Mouse (Mus musculus): ENCODE measurements around the gene Alyref2. TPM values are rescaled to one million over a fixed set of nuclear protein-coding genes. Genes with fewer than 3 reads are reported as not detected.

The Alyref2 gene
- 5.0 TPM for polyA plus RNA-seq (2014; fragmentation: Illumina TruSeq; extraction: RNeasy Lipid Tissue Mini Kit (QIAGEN cat#74804); ENCODE audit: low replicate concordance)

DNA sequence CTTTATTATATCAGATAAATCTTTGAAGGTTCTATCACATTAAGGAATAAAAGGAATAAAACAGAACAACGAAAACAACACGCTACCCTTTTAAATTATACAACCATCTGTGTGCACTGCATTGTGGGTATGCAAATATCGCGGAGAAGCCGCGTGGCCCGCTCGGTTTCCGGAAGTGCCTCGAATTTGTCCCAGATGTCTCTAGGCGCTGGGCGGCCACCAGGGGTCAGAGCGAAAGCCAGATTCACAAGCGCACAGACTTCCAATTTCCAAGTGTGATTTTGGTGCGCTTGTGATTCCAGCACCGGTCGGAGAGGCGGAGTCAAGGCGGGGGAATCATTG lies at the start of gene Alyref2:
Gene Alyref2, plus strand, starts transcription at position 229 of the 342 bp plus-strand sequence.

DNA sequence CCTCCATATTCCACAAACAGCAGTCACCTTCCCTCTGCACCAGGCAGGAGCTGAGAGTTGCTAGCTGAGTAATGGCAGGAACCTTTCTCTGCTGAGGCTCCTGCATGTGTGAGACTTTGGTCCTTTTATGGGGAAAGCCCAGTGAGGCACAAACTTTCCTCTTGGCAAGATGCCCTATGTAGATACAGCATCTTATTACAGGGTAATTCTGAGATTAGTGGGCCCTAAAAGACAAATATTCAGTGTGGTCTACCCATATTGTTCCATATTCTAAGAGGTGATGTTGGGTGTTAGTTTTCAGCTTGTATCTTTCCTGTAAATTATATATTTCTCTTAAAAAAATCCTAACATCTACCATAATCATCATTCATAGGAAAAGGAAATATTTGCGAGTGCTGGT lies 31.9 kb downstream of the Alyref2 start, which contains the start of gene Itln1:
Gene Itln1, minus strand, starts transcription at position 101 of the 400 bp plus-strand sequence.

Other genes with a start within 250 kb of the Alyref2 start
- 8.8 TPM for gene B4galt3, start 233.2 kb upstream of the Alyref2 start, polyA plus RNA-seq (2014; fragmentation: Illumina TruSeq; extraction: RNeasy Lipid Tissue Mini Kit (QIAGEN cat#74804); ENCODE audit: low replicate concordance)
- 6.8 TPM for gene Ppox, start 222.3 kb upstream of the Alyref2 start, polyA plus RNA-seq (2014; fragmentation: Illumina TruSeq; extraction: RNeasy Lipid Tissue Mini Kit (QIAGEN cat#74804); ENCODE audit: low replicate concordance)
- gene Usp21, start 215.5 kb upstream of the Alyref2 start, polyA plus RNA-seq (2014; fragmentation: Illumina TruSeq; extraction: RNeasy Lipid Tissue Mini Kit (QIAGEN cat#74804); ENCODE audit: low replicate concordance) = 15.5 TPM
- 59.2 TPM for gene Ufc1, start 208.5 kb upstream of the Alyref2 start, polyA plus RNA-seq (2014; fragmentation: Illumina TruSeq; extraction: RNeasy Lipid Tissue Mini Kit (QIAGEN cat#74804); ENCODE audit: low replicate concordance)
- gene Dedd, start 174.3 kb upstream of the Alyref2 start, polyA plus RNA-seq (2014; fragmentation: Illumina TruSeq; extraction: RNeasy Lipid Tissue Mini Kit (QIAGEN cat#74804); ENCODE audit: low replicate concordance) = 13.8 TPM
- 20.1 TPM for gene Nit1, start 157.8 kb upstream of the Alyref2 start, polyA plus RNA-seq (2014; fragmentation: Illumina TruSeq; extraction: RNeasy Lipid Tissue Mini Kit (QIAGEN cat#74804); ENCODE audit: low replicate concordance)
- 12.8 TPM for gene Pfdn2, start 157.8 kb upstream of the Alyref2 start, polyA plus RNA-seq (2014; fragmentation: Illumina TruSeq; extraction: RNeasy Lipid Tissue Mini Kit (QIAGEN cat#74804); ENCODE audit: low replicate concordance)
- gene Klhdc9, start 142.7 kb upstream of the Alyref2 start, polyA plus RNA-seq (2014; fragmentation: Illumina TruSeq; extraction: RNeasy Lipid Tissue Mini Kit (QIAGEN cat#74804); ENCODE audit: low replicate concordance) = not detected
- gene Nectin4, start 133.4 kb upstream of the Alyref2 start, polyA plus RNA-seq (2014; fragmentation: Illumina TruSeq; extraction: RNeasy Lipid Tissue Mini Kit (QIAGEN cat#74804); ENCODE audit: low replicate concordance) = not detected
- 9.9 TPM for gene Arhgap30, start 114.5 kb upstream of the Alyref2 start, polyA plus RNA-seq (2014; fragmentation: Illumina TruSeq; extraction: RNeasy Lipid Tissue Mini Kit (QIAGEN cat#74804); ENCODE audit: low replicate concordance)
- gene Usf1, start 92.2 kb upstream of the Alyref2 start, polyA plus RNA-seq (2014; fragmentation: Illumina TruSeq; extraction: RNeasy Lipid Tissue Mini Kit (QIAGEN cat#74804); ENCODE audit: low replicate concordance) = not detected
- gene Tstd1, start 84.6 kb upstream of the Alyref2 start, polyA plus RNA-seq (2014; fragmentation: Illumina TruSeq; extraction: RNeasy Lipid Tissue Mini Kit (QIAGEN cat#74804); ENCODE audit: low replicate concordance) = 3.1 TPM
- 54.7 TPM for gene F11r, start 65.9 kb upstream of the Alyref2 start, polyA plus RNA-seq (2014; fragmentation: Illumina TruSeq; extraction: RNeasy Lipid Tissue Mini Kit (QIAGEN cat#74804); ENCODE audit: low replicate concordance)
- gene Itln1, start 31.8 kb downstream of the Alyref2 start, polyA plus RNA-seq (2014; fragmentation: Illumina TruSeq; extraction: RNeasy Lipid Tissue Mini Kit (QIAGEN cat#74804); ENCODE audit: low replicate concordance) = 397 TPM
- 11.3 TPM for gene Cd244a, start 55.7 kb downstream of the Alyref2 start, polyA plus RNA-seq (2014; fragmentation: Illumina TruSeq; extraction: RNeasy Lipid Tissue Mini Kit (QIAGEN cat#74804); ENCODE audit: low replicate concordance)
- 3.3 TPM for gene Ly9, start 103.9 kb downstream of the Alyref2 start, polyA plus RNA-seq (2014; fragmentation: Illumina TruSeq; extraction: RNeasy Lipid Tissue Mini Kit (QIAGEN cat#74804); ENCODE audit: low replicate concordance)
- 4.6 TPM for gene Slamf7, start 149.6 kb downstream of the Alyref2 start, polyA plus RNA-seq (2014; fragmentation: Illumina TruSeq; extraction: RNeasy Lipid Tissue Mini Kit (QIAGEN cat#74804); ENCODE audit: low replicate concordance)
- gene Cd48, start 178.5 kb downstream of the Alyref2 start, polyA plus RNA-seq (2014; fragmentation: Illumina TruSeq; extraction: RNeasy Lipid Tissue Mini Kit (QIAGEN cat#74804); ENCODE audit: low replicate concordance) = 18.9 TPM

Measured in small intestine, adult 10 weeks (tissue).